In genomic region chr5:27265281-27265680, GRCm38 (mm10) we compare ENCODE assay signal across 20 mouse cellular contexts.
DNase-seq lines count a peak whose midpoint lies in the region; ATAC-seq and TF ChIP-seq lines count a peak whose summit lies in the region.
"Had no signal": no experiment of that assay in that cellular context is flagged by ENCODE, and none has a peak within 500 bp of the region (broad histone marks: within the 10 kb centered on the region; RNA-seq: fewer than 3 reads in every experiment).

No protein-coding gene starts in this region.

- H3K27me3 ChIP-seq in hindbrain, embryonic 15.5 days = no peaks in the 10 kb centered on the region
- H3K27me3 ChIP-seq in hindbrain, embryonic 10.5 days (ENCODE audit: insufficient read depth, poor library complexity, severe bottlenecking) = no peaks in the 10 kb centered on the region
- H3K27me3 ChIP-seq in midbrain, embryonic 16.5 days (ENCODE audit: control insufficient read depth, insufficient read depth, low read depth, low read length) = no peaks in the 10 kb centered on the region
- no peaks in the 10 kb centered on the region for H3K27me3 ChIP-seq in kidney, adult 2 months (replicated peaks; ENCODE audit: control insufficient read depth, insufficient read depth, low read length)
- H3K27me3 ChIP-seq: Patski had no signal

- TF ChIP-seq CTCF in kidney, adult 2 months (conservative IDR thresholded peaks at IDR 0.05; ENCODE audit: insufficient read depth, insufficient read length, low read depth, low read length) = no peak

- H3K36me3 ChIP-seq in hindbrain, embryonic 15.5 days = no peaks in the 10 kb centered on the region
- no peaks in the 10 kb centered on the region for H3K36me3 ChIP-seq in hindbrain, embryonic 10.5 days
- H3K36me3 ChIP-seq in midbrain, embryonic 16.5 days (ENCODE audit: control insufficient read depth, insufficient read depth, low read length) = no peaks in the 10 kb centered on the region
- H3K36me3 ChIP-seq in kidney, adult 2 months (ENCODE audit: control insufficient read depth, insufficient read depth, low read length) = no peaks in the 10 kb centered on the region

- ATAC-seq in hindbrain, embryonic 15.5 days (ENCODE audit: low FRiP score, low read depth) = no peak
- no peak for ATAC-seq in midbrain, embryonic 16.5 days
- ATAC-seq: CD4-positive, CD25-positive, alpha-beta regulatory T cell, adult 4 months; inflammation-experienced regulatory T-cells, adult 6 months; Patski had no signal

- peaks cover 47% of the 10 kb centered on the region for H3K4me1 ChIP-seq in hindbrain, embryonic 15.5 days (replicated peaks)
- peaks cover 22% of the 10 kb centered on the region for H3K4me1 ChIP-seq in hindbrain, embryonic 10.5 days (replicated peaks)
- H3K4me1 ChIP-seq in midbrain, embryonic 16.5 days (ENCODE audit: control insufficient read depth, insufficient read depth, low read length) = peaks cover 36% of the 10 kb centered on the region
- H3K4me1 ChIP-seq in kidney, adult 2 months (ENCODE audit: control insufficient read depth, insufficient read depth, low read length) = no peaks in the 10 kb centered on the region
- H3K4me1 ChIP-seq: megakaryocyte, embryonic 14.5 days had no signal

- WGBS in hindbrain, embryonic 15.5 days = 64% methylated on average over 3 of the region's 3 CpGs
- WGBS in hindbrain, embryonic 10.5 days = 89% methylated on average over 3 of the region's 3 CpGs
- 72% methylated on average over 3 of the region's 3 CpGs for WGBS in midbrain, embryonic 16.5 days
- WGBS in kidney, adult 2 months = 73% methylated on average over 3 of the region's 3 CpGs

- no peaks in the 10 kb centered on the region for H3K9me3 ChIP-seq in hindbrain, embryonic 15.5 days
- H3K9me3 ChIP-seq in hindbrain, embryonic 10.5 days = no peaks in the 10 kb centered on the region
- H3K9me3 ChIP-seq in midbrain, embryonic 16.5 days (replicated peaks; ENCODE audit: control insufficient read depth, low read length, poor library complexity, severe bottlenecking) = no peaks in the 10 kb centered on the region

- no peak overlapping the region for H3K27ac ChIP-seq in hindbrain, embryonic 15.5 days (replicated peaks)
- no peak overlapping the region for H3K27ac ChIP-seq in hindbrain, embryonic 10.5 days
- no peak overlapping the region for H3K27ac ChIP-seq in midbrain, embryonic 16.5 days (ENCODE audit: low read length)
- H3K27ac ChIP-seq in kidney, adult 2 months (ENCODE audit: insufficient read depth, low read depth, low read length) = no peak overlapping the region

- peak overlapping the region; percentile 75 for H3K4me2 ChIP-seq in hindbrain, embryonic 15.5 days
- peak overlapping the region; percentile 73 for H3K4me2 ChIP-seq in midbrain, embryonic 16.5 days (ENCODE audit: low read length)
- H3K4me2 ChIP-seq: heart, embryonic 11.5 days; liver, embryonic 11.5 days had no signal

- TF ChIP-seq POLR2A in kidney, adult 2 months (IDR thresholded peaks at IDR 0.05; ENCODE audit: low read depth, low read length) = no peak

- H3K9ac ChIP-seq in hindbrain, embryonic 15.5 days = no peak overlapping the region
- 0 out of 2 replicates have a peak overlapping the region, but pooled peaks have one; percentile 3 for H3K9ac ChIP-seq in midbrain, embryonic 16.5 days (ENCODE audit: low read depth, low read length)

- DNase-seq in cerebellum, postnatal 10 days = peak; percentile 51 to 55
- no peak for DNase-seq in cerebellum, adult 9-10 months
- DNase-seq in hindbrain, embryonic 10.5 days (ENCODE audit: low spot score) = no peak
- peak; percentile 35 for DNase-seq in brain, adult 2 months (ENCODE audit: low read depth, low spot score)
- no peak for DNase-seq in kidney, adult 2 months
- DNase-seq: adrenal gland, adult 8-10 months; heart, postnatal 10 days; kidney, adult 8-10 months; kidney, postnatal 14 days; lung, adult 18-20 months; spleen, adult 18-20 months; thymus, postnatal 25 days had no signal

- no peak overlapping the region for H3K4me3 ChIP-seq in hindbrain, embryonic 15.5 days
- H3K4me3 ChIP-seq in hindbrain, embryonic 10.5 days = no peak overlapping the region
- H3K4me3 ChIP-seq in midbrain, embryonic 16.5 days (ENCODE audit: low read depth, low read length) = no peak overlapping the region
- H3K4me3 ChIP-seq in kidney, adult 2 months (ENCODE audit: insufficient read depth, low read depth, low read length) = no peak overlapping the region
- H3K4me3 ChIP-seq: megakaryocyte, embryonic 14.5 days had no signal

Comparison
In these comparisons a context has a peak if more than half of its experiments do, and no peak if none do; other contexts are left out.
1. DNase-seq: peak in cerebellum, postnatal 10 days (2 of 2) and brain, adult 2 months (single experiment); none in cerebellum, adult 9-10 months (single experiment), hindbrain, embryonic 10.5 days (single experiment) and kidney, adult 2 months (single experiment).